Mouse (Mus musculus): ENCODE data around the gene Ndufa10. TPM values are rescaled to one million over a fixed set of nuclear protein-coding genes. Genes with fewer than 3 reads are reported as not detected.

The Ndufa10 gene
- polyA plus RNA-seq, 1 experiment from 2014 or later = 309 TPM

- no peaks in the 10 kb centered on the region for H3K9me3 ChIP-seq (replicated peaks; ENCODE audit: control insufficient read depth, low read length, poor library complexity, severe bottlenecking)
- H3K4me3 ChIP-seq (ENCODE audit: low read depth, low read length) = no peak overlapping the region
- peaks cover 16% of the 10 kb centered on the region for H3K4me1 ChIP-seq (ENCODE audit: control insufficient read depth, insufficient read depth, low read length)
- H3K36me3 ChIP-seq (ENCODE audit: control insufficient read depth, insufficient read depth, low read length) = no peaks in the 10 kb centered on the region
- H3K4me2 ChIP-seq (ENCODE audit: low read length) = no peak overlapping the region
- H3K27ac ChIP-seq (ENCODE audit: low read length) = peak overlapping the region; percentile 79; the same call in 1 of the 2 replicates
- ATAC-seq = no peak
- H3K27me3 ChIP-seq (ENCODE audit: control insufficient read depth, insufficient read depth, low read depth, low read length) = no peaks in the 10 kb centered on the region
- no peak overlapping the region for H3K9ac ChIP-seq (ENCODE audit: low read depth, low read length)
- 52% methylated on average over 7 of the region's 7 CpGs for WGBS
These were observed 75.1 kb downstream of the Ndufa10 start for GRCm38 (mm10) chr1:92398601-92399000.

- WGBS = 8% methylated on average over 12 of the region's 12 CpGs
- Histone ChIP-seq H3K4me1 (ENCODE audit: control insufficient read depth, insufficient read depth, low read length) (peaks cover 16% of the 10 kb centered on the region), H3K9me3 (replicated peaks; ENCODE audit: control insufficient read depth, low read length, poor library complexity, severe bottlenecking) (no peaks in the 10 kb centered on the region), H3K4me2 (ENCODE audit: low read length) (peak overlapping the region; percentile 20; the same call in 1 of the 2 replicates), H3K36me3 (ENCODE audit: control insufficient read depth, insufficient read depth, low read length) (no peaks in the 10 kb centered on the region), H3K9ac (ENCODE audit: low read depth, low read length) (peak overlapping the region; percentile 48; the same call in 1 of the 2 replicates), H3K27ac (ENCODE audit: low read length) (peak overlapping the region; percentile 79), H3K27me3 (ENCODE audit: control insufficient read depth, insufficient read depth, low read depth, low read length) (no peaks in the 10 kb centered on the region), H3K4me3 (ENCODE audit: low read depth, low read length) (no peak overlapping the region)
- peak; percentile 84 for ATAC-seq
These were observed 76.1 kb downstream of the Ndufa10 start for GRCm38 (mm10) chr1:92397511-92398051.

GRCm38 (mm10) chr1:92394279-92394678 lies 79.4 kb downstream of the Ndufa10 start:
- Histone ChIP-seq H3K27ac (ENCODE audit: low read length) (no peak overlapping the region), H3K4me3 (ENCODE audit: low read depth, low read length) (no peak overlapping the region), H3K9ac (ENCODE audit: low read depth, low read length) (no peak overlapping the region), H3K4me2 (ENCODE audit: low read length) (no peak overlapping the region), H3K9me3 (replicated peaks; ENCODE audit: control insufficient read depth, low read length, poor library complexity, severe bottlenecking) (no peaks in the 10 kb centered on the region), H3K4me1 (ENCODE audit: control insufficient read depth, insufficient read depth, low read length) (peaks cover 16% of the 10 kb centered on the region), H3K27me3 (ENCODE audit: control insufficient read depth, insufficient read depth, low read depth, low read length) (no peaks in the 10 kb centered on the region), H3K36me3 (ENCODE audit: control insufficient read depth, insufficient read depth, low read length) (no peaks in the 10 kb centered on the region)
- no peak for ATAC-seq
- WGBS = 85% methylated on average over 3 of the region's 3 CpGs

- Histone ChIP-seq H3K9ac (ENCODE audit: low read depth, low read length) (no peak overlapping the region), H3K9me3 (replicated peaks; ENCODE audit: control insufficient read depth, low read length, poor library complexity, severe bottlenecking) (no peaks in the 10 kb centered on the region), H3K36me3 (ENCODE audit: control insufficient read depth, insufficient read depth, low read length) (no peaks in the 10 kb centered on the region), H3K4me1 (ENCODE audit: control insufficient read depth, insufficient read depth, low read length) (peaks cover 11% of the 10 kb centered on the region), H3K27ac (ENCODE audit: low read length) (no peak overlapping the region), H3K4me2 (ENCODE audit: low read length) (no peak overlapping the region), H3K27me3 (ENCODE audit: control insufficient read depth, insufficient read depth, low read depth, low read length) (no peaks in the 10 kb centered on the region), H3K4me3 (ENCODE audit: low read depth, low read length) (no peak overlapping the region)
- WGBS = 92% methylated on average over 6 of the region's 6 CpGs
- ATAC-seq = no peak
These were observed 80.5 kb downstream of the Ndufa10 start for GRCm38 (mm10) chr1:92393166-92393565.

Small RNA genes within 50 kb of the gene (microRNA-seq; reads per million reads assigned to microRNA genes)
- gene Mir6900 = 3.8 reads per million, percentile 19 among the genes with 10 or more reads in this experiment

Other genes with a start within 250 kb of the Ndufa10 start
- gene Olfr1416, start 11.3 kb upstream of the Ndufa10 start, polyA plus RNA-seq (2015; fragmentation: Nextera tagmentation; extraction: Ambion mirVana) = not detected in 2 replicates
- not detected in 2 replicates for gene Olfr1415, start 22.2 kb upstream of the Ndufa10 start, polyA plus RNA-seq (2015; fragmentation: Nextera tagmentation; extraction: Ambion mirVana)
- gene Olfr1414, start 44.8 kb upstream of the Ndufa10 start, polyA plus RNA-seq (2015; fragmentation: Nextera tagmentation; extraction: Ambion mirVana) = not detected in 2 replicates
- not detected in 2 replicates for gene Olfr1413, start 97.5 kb upstream of the Ndufa10 start, polyA plus RNA-seq (2015; fragmentation: Nextera tagmentation; extraction: Ambion mirVana)
- not detected in 2 replicates for gene Olfr1412, start 111.9 kb upstream of the Ndufa10 start, polyA plus RNA-seq (2015; fragmentation: Nextera tagmentation; extraction: Ambion mirVana)
- gene Olfr1411, start 120.6 kb upstream of the Ndufa10 start, polyA plus RNA-seq (2015; fragmentation: Nextera tagmentation; extraction: Ambion mirVana) = not detected in 2 replicates
- not detected in 2 replicates for gene Olfr1410, start 131.9 kb upstream of the Ndufa10 start, polyA plus RNA-seq (2015; fragmentation: Nextera tagmentation; extraction: Ambion mirVana)
- gene Olfr12, start 143.9 kb upstream of the Ndufa10 start, polyA plus RNA-seq (2015; fragmentation: Nextera tagmentation; extraction: Ambion mirVana) = not detected in 2 replicates
- gene Cops9, start 168.1 kb upstream of the Ndufa10 start, polyA plus RNA-seq (2015; fragmentation: Nextera tagmentation; extraction: Ambion mirVana) = 492 and 521 TPM in 2 replicates
- gene Otos, start 175.0 kb upstream of the Ndufa10 start, polyA plus RNA-seq (2015; fragmentation: Nextera tagmentation; extraction: Ambion mirVana) = 0.65 TPM in 1 of 2 replicates, not detected in the other